In the genomic region with DNA sequence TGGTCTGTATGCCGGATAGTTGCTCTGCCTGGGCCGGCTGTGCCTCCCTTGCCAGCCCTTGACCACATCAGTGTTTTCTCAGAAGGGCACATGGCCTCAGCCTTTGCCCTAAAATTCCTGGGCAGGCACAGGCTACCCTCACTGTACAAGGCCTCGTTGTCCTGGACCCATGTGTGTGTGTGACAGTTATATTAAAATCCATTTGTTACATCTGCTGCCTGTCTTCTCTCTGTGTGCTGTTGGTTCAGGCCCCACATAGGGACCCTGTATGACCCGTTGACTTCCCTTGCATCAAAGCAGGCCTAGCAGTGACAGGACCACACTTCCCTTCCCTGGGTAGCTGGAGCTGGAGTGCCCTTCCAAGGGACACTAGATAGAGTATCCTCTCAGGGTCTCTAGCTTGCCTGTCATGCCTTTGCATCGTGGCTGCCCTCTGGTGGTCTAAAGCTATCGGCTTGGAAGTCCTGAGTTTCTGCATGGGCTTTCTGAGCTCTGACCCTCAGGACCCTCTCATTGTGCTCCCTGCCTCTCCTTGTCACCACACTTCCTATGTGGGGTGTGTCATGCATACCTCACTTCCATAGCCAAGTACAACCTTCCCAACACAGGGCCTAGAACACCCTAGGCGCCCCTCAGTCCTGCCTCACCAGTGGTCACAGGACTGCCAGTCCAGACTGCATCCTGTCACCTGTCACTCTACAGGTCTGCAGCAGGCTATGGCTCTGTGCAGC, we compare ENCODE assay signal across 1 mouse cellular context.
TF ChIP-seq lines count a peak whose summit lies in the region.

No protein-coding gene starts in this region.

TF ChIP-seq in CH12.LX, 34 proteins besides CTCF, POLR2A, EP300 and RAD21:
- TF ChIP-seq ZNF384 (IDR thresholded peaks at IDR 0.05; ENCODE audit: low read depth, low read length) = no peak
- TF ChIP-seq USF2 (conservative IDR thresholded peaks at IDR 0.05; ENCODE audit: low read depth, low read length) = no peak
- TF ChIP-seq JUN (IDR thresholded peaks at IDR 0.05; ENCODE audit: insufficient read depth, low read depth, low read length) = no peak
- no peak for TF ChIP-seq ELF1 (IDR thresholded peaks at IDR 0.05; ENCODE audit: low read depth, low read length)
- no peak for TF ChIP-seq MEF2A (IDR thresholded peaks at IDR 0.05; ENCODE audit: borderline replicate concordance, low read depth, low read length)
- no peak for TF ChIP-seq ZMIZ1 (IDR thresholded peaks at IDR 0.05; ENCODE audit: low read depth, low read length)
- TF ChIP-seq SMC3 (IDR thresholded peaks at IDR 0.05; ENCODE audit: low read depth, low read length) = peak; percentile 68
- TF ChIP-seq NELFE (IDR thresholded peaks at IDR 0.05; ENCODE audit: low read depth, low read length) = no peak
